Mouse (Mus musculus): ENCODE measurements around the gene Olfr555. TPM values are rescaled to one million over a fixed set of nuclear protein-coding genes. Genes with fewer than 3 reads are reported as not detected.

Gene Olfr555
- polyA plus RNA-seq, 1 experiment from 2014 or later: not detected

GRCm38 (mm10) chr7:102698461-102698860 is 39.8 kb downstream of the Olfr555 start:
- DNase-seq (ENCODE audit: low spot score): no peak
- Histone ChIP-seq H3K36me3 (no peaks in the 10 kb centered on the region), H3K4me3 (no peak overlapping the region), H3K4me1 (no peaks in the 10 kb centered on the region), H3K27me3 (ENCODE audit: low read depth, poor library complexity, severe bottlenecking) (no peaks in the 10 kb centered on the region), H3K27ac (replicated peaks) (no peak overlapping the region), H3K9me3 (replicated peaks) (no peaks in the 10 kb centered on the region)
- WGBS: 86% methylated on average over 7 of the region's 7 CpGs

DNA sequence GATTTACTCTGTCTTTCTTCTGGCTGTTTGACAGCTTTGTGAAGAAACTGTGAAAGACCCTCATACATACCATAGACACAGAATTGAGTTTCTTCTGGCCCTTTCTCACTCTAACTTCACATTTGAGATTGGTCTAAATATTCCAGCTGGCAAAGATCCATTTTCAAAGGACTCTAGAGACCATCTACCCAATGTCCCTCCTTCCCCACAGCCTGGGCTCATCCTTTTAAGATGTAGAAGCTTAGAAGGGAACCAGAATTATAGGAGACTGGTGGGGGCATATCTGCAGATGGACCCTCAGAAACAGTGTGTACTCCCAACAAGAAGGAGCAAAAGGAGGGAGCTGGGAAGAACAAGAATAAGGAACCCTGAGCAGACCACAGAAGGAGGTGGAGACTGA is 43.3 kb downstream of the Olfr555 start, which contains the start of gene Olfr558:
TSS of gene Olfr558 (plus strand) at position 301 of the 400 bp plus-strand sequence.
- DNase-seq (ENCODE audit: low spot score): no peak
- no peaks in the 10 kb centered on the region for H3K4me1 ChIP-seq
- no peak within 1 kb of the TSS for H3K4me3 ChIP-seq
- no peaks in the 10 kb centered on the region for H3K9me3 ChIP-seq (replicated peaks)
- H3K36me3 ChIP-seq: no peaks in the 10 kb centered on the region
- H3K27ac ChIP-seq (replicated peaks): no peak within 1 kb of the TSS
- H3K27me3 ChIP-seq (ENCODE audit: low read depth, poor library complexity, severe bottlenecking): no peaks in the 10 kb centered on the region

Other genes with a start within 250 kb of the Olfr555 start
- 274 TPM in 2 replicates for gene Rrm1, start 217.1 kb upstream of the Olfr555 start, polyA plus RNA-seq (2016; fragmentation: Nextera tagmentation; extraction: Ambion mirVana)
- gene Olfr543, start 177.1 kb upstream of the Olfr555 start, polyA plus RNA-seq (2016; fragmentation: Nextera tagmentation; extraction: Ambion mirVana): 0.35 TPM in 2 replicates
- 0.11 and 0.17 TPM in 2 replicates for gene Olfr544, start 170.5 kb upstream of the Olfr555 start, polyA plus RNA-seq (2016; fragmentation: Nextera tagmentation; extraction: Ambion mirVana)
- 0.05 and 0.11 TPM in 2 replicates for gene Olfr545, start 159.2 kb upstream of the Olfr555 start, polyA plus RNA-seq (2016; fragmentation: Nextera tagmentation; extraction: Ambion mirVana)
- not detected in 2 replicates for gene Olfr547, start 124.1 kb upstream of the Olfr555 start, polyA plus RNA-seq (2016; fragmentation: Nextera tagmentation; extraction: Ambion mirVana)
- not detected in 2 replicates for gene Olfr548-ps1, start 117.9 kb upstream of the Olfr555 start, polyA plus RNA-seq (2016; fragmentation: Nextera tagmentation; extraction: Ambion mirVana)
- gene Olfr549, start 109.0 kb upstream of the Olfr555 start, polyA plus RNA-seq (2016; fragmentation: Nextera tagmentation; extraction: Ambion mirVana): not detected in 2 replicates
- gene Trim21, start 93.3 kb upstream of the Olfr555 start, polyA plus RNA-seq (2016; fragmentation: Nextera tagmentation; extraction: Ambion mirVana): 0.15 and 0.52 TPM in 2 replicates
- not detected in 2 replicates for gene Olfr550, start 87.4 kb upstream of the Olfr555 start, polyA plus RNA-seq (2016; fragmentation: Nextera tagmentation; extraction: Ambion mirVana)
- gene Olfr551, start 66.9 kb upstream of the Olfr555 start, polyA plus RNA-seq (2016; fragmentation: Nextera tagmentation; extraction: Ambion mirVana): not detected in 2 replicates
- gene Olfr552, start 61.1 kb upstream of the Olfr555 start, polyA plus RNA-seq (2016; fragmentation: Nextera tagmentation; extraction: Ambion mirVana): not detected in 2 replicates
- gene Olfr553, start 40.6 kb upstream of the Olfr555 start, polyA plus RNA-seq (2016; fragmentation: Nextera tagmentation; extraction: Ambion mirVana): not detected in 2 replicates
- gene Olfr554, start 20.4 kb upstream of the Olfr555 start, polyA plus RNA-seq (2016; fragmentation: Nextera tagmentation; extraction: Ambion mirVana): not detected in 2 replicates
- gene Olfr556, start 6.1 kb downstream of the Olfr555 start, polyA plus RNA-seq (2016; fragmentation: Nextera tagmentation; extraction: Ambion mirVana): not detected in 2 replicates
- gene Trim68, start 28.5 kb downstream of the Olfr555 start, polyA plus RNA-seq (2016; fragmentation: Nextera tagmentation; extraction: Ambion mirVana): 10.1 and 11.8 TPM in 2 replicates
- not detected in 2 replicates for gene Olfr557, start 37.1 kb downstream of the Olfr555 start, polyA plus RNA-seq (2016; fragmentation: Nextera tagmentation; extraction: Ambion mirVana)
- gene Olfr558, start 43.4 kb downstream of the Olfr555 start, polyA plus RNA-seq (2016; fragmentation: Nextera tagmentation; extraction: Ambion mirVana): 0.04 TPM in 1 of 2 replicates, not detected in the other
- gene Olfr33, start 60.2 kb downstream of the Olfr555 start, polyA plus RNA-seq (2016; fragmentation: Nextera tagmentation; extraction: Ambion mirVana): not detected in 2 replicates
- gene Olfr559, start 68.7 kb downstream of the Olfr555 start, polyA plus RNA-seq (2016; fragmentation: Nextera tagmentation; extraction: Ambion mirVana): not detected in 2 replicates
- gene Olfr560, start 100.5 kb downstream of the Olfr555 start, polyA plus RNA-seq (2016; fragmentation: Nextera tagmentation; extraction: Ambion mirVana): not detected in 2 replicates
- not detected in 2 replicates for gene Olfr78, start 100.6 kb downstream of the Olfr555 start, polyA plus RNA-seq (2016; fragmentation: Nextera tagmentation; extraction: Ambion mirVana)
- not detected in 2 replicates for gene Olfr561, start 112.4 kb downstream of the Olfr555 start, polyA plus RNA-seq (2016; fragmentation: Nextera tagmentation; extraction: Ambion mirVana)
- gene Olfr564, start 144.7 kb downstream of the Olfr555 start, polyA plus RNA-seq (2016; fragmentation: Nextera tagmentation; extraction: Ambion mirVana): not detected in 2 replicates
- not detected in 2 replicates for gene Olfr566, start 199.9 kb downstream of the Olfr555 start, polyA plus RNA-seq (2016; fragmentation: Nextera tagmentation; extraction: Ambion mirVana)
- not detected in 2 replicates for gene Olfr568, start 218.3 kb downstream of the Olfr555 start, polyA plus RNA-seq (2016; fragmentation: Nextera tagmentation; extraction: Ambion mirVana)
- not detected in 2 replicates for gene Olfr569, start 232.1 kb downstream of the Olfr555 start, polyA plus RNA-seq (2016; fragmentation: Nextera tagmentation; extraction: Ambion mirVana)
- gene Olfr570, start 235.8 kb downstream of the Olfr555 start, polyA plus RNA-seq (2016; fragmentation: Nextera tagmentation; extraction: Ambion mirVana): not detected in 2 replicates

Data from midbrain, embryonic 10.5 days (tissue).